Mouse (Mus musculus): ENCODE results near the gene Fbxo31.
A peak's percentile ranks its signal among the peaks of the same experiment; 100 is the strongest.

Fbxo31 gene

GRCm38 (mm10) chr8:121552506-121552905 lies 26.1 kb downstream of the Fbxo31 start:
- no peak for DNase-seq (ENCODE audit: low read depth, low spot score)

- peak; percentile 80 for DNase-seq (ENCODE audit: low read depth, low spot score)
Measured at GRCm38 (mm10) chr8:121551065-121551985, 27.3 kb downstream of the Fbxo31 start.

- no peak for DNase-seq (ENCODE audit: low read depth, low spot score)
Measured at GRCm38 (mm10) chr8:121550056-121550455, 28.6 kb downstream of the Fbxo31 start.

- peak; percentile 88 for DNase-seq (ENCODE audit: low read depth, low spot score)
Measured at GRCm38 (mm10) chr8:121547132-121547531, 31.5 kb downstream of the Fbxo31 start.

- DNase-seq (ENCODE audit: low read depth, low spot score) = no peak
Measured at GRCm38 (mm10) chr8:121544936-121545335, 33.7 kb downstream of the Fbxo31 start.

- DNase-seq (ENCODE audit: low read depth, low spot score) = no peak
Measured at GRCm38 (mm10) chr8:121544276-121544785, 34.3 kb downstream of the Fbxo31 start, which contains the start of gene 1700018B08Rik. Gene 1700018B08Rik, minus strand, starts transcription at chr8:121544320.

GRCm38 (mm10) chr8:121542901-121543300 lies 35.7 kb downstream of the Fbxo31 start:
- DNase-seq (ENCODE audit: low read depth, low spot score) = no peak

- DNase-seq (ENCODE audit: low read depth, low spot score) = peak; percentile 85
Measured at GRCm38 (mm10) chr8:121541862-121542261, 36.7 kb downstream of the Fbxo31 start.

GRCm38 (mm10) chr8:121532381-121532780 lies 46.2 kb downstream of the Fbxo31 start:
- DNase-seq (ENCODE audit: low read depth, low spot score) = peak; percentile 77

GRCm38 (mm10) chr8:121530639-121531038 lies 48.0 kb downstream of the Fbxo31 start:
- DNase-seq (ENCODE audit: low read depth, low spot score) = no peak

- no peak for DNase-seq (ENCODE audit: low read depth, low spot score)
Measured at GRCm38 (mm10) chr8:121528790-121529189, 49.8 kb downstream of the Fbxo31 start.

GRCm38 (mm10) chr8:121527751-121528150 lies 50.9 kb downstream of the Fbxo31 start:
- DNase-seq (ENCODE audit: low read depth, low spot score) = no peak

GRCm38 (mm10) chr8:121526811-121527550 lies 51.6 kb downstream of the Fbxo31 start:
- DNase-seq (ENCODE audit: low read depth, low spot score) = no peak

GRCm38 (mm10) chr8:121525111-121525818 lies 53.3 kb downstream of the Fbxo31 start:
- no peak for DNase-seq (ENCODE audit: low read depth, low spot score)

- DNase-seq (ENCODE audit: low read depth, low spot score) = peak; percentile 83
Measured at GRCm38 (mm10) chr8:121513429-121513828, 65.2 kb downstream of the Fbxo31 start.

- DNase-seq (ENCODE audit: low read depth, low spot score) = no peak
Measured at GRCm38 (mm10) chr8:121511751-121512150, 66.9 kb downstream of the Fbxo31 start.
